Mouse (Mus musculus) fibroblast of lung, adult 2 months (primary cell): ENCODE data around the gene Cxxc4.
"Not testable (repeated sequence)": the region's sequence is repeated elsewhere in the genome, so short reads cannot be mapped to it uniquely, and the experiment has no call there.

Source experiments
- DNase-seq: peaks from one replicate; pipeline ENCODE4 v3.0.0-alpha.2; 2011; ENCODE audit warnings: low read depth

Cxxc4 gene

DNA sequence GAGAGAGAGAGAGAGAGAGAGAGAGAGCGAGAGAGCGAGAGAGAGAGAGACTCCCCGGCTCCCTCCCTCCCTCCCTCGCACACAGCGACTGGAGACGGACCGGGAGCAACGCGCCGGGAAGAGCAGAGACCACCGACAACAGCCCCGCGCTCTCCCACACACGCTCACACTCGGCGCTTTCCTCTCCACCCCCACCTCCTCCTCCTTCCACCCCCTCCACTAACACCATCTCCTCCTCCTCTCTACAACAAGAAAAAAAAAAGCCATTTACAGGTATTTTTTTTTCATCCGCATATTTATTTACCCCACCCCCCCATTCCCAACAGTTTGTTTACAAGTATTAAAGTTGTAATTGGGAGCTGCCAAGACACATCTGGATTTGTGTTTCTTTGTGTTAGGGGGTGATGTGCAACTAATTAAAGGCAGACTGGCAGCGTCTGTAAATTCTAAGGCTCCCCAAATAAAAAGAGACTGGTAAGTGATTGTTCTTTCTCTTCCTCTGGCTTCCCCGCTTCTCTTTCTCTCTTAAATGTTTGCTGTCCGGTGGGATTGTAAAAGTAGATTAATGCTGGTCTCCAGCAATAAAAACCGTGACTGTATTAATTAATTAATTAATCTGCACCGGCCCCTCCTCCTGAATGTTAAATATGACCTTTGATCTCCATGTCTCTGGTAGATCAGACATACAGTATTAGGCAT is at the start of gene Cxxc4:
Gene Cxxc4, plus strand, starts transcription at position 71 of the 699 bp plus-strand sequence.
- DNase-seq, result no peak

DNA sequence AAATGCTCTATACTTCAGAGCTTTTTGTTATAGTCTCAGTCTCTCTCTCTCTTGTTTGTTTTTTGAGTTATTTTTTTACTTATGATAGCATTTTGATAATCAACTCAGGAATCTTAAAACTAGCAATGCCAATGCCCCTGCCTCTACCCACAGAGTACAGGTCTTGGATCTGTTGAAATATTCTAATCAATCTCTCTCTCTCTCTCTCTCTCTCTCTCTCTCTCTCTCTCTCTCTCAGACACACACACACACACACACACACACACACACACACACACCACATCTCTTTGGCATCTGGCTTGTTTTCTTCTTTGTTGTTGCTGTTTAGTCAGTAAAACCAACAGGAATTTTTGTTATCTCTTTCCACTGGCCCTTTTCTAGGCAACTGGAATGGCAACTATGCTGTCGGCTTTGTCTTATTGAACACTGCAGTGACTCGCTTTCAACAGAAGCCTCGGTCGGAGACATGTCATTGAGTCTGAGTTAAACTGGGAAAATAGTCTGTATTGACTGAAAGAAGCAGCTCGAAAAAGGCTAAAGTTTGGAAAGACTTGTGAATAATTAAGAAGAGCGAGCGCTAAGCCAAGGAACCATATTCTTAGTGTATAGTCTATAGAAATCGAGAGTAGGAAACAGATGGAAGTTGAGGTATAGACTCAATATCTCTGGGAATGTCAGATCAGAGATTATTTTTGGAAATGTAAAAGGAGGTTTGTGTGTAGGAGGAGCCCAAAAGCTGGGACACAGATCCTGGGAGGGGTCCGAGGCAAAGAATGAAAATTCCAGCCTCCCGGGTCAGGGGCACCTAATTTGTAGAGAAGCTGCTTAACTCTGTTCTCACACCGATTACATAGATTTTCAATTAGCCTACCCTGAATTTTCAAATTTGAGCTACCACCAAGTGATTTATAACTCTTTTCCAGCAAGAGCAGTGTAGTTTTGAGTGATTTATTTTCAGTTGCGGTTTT is 47.0 kb upstream of the Cxxc4 start:
- DNase-seq, result no peak

DNA sequence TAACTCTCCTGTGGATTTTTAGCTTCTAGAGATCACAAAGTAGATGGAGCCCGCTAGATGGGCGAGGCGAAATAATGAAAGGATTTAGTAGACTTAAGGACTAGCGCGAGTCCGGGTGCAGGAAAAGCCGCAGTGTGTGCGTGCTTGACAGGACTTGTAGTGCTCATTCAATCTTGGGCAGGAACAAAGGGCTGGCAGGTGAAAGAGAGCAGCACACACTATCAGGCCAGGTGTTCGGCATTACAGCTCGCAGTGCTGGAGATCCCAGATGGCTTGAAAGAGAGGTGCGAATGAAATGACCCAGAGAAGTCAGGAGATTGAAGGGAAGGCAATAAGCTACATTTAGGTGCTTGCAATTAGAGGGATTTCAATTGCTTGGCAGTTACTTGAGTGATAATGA is 46.2 kb upstream of the Cxxc4 start:
- DNase-seq, result no peak

DNA sequence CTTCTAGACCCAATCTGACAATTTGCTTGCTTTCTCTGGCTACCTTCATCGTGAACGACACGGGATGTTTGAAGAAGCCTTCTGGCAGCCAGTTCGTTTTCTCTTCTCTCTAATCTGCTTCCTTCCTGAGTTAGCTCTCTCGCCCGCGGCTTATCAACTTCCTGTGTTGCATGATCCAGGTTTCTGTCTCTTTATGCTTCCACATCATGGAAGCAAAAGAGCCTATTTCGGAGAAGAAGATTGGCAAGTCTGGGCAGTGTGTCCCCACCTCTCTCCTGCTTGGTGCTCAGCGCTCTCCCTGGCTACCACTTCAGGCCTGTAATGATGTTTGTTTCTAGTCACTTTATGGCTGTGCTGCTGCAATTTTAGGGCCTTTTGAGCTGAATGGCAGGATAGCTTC is 36.4 kb upstream of the Cxxc4 start:
- no peak for DNase-seq

DNA sequence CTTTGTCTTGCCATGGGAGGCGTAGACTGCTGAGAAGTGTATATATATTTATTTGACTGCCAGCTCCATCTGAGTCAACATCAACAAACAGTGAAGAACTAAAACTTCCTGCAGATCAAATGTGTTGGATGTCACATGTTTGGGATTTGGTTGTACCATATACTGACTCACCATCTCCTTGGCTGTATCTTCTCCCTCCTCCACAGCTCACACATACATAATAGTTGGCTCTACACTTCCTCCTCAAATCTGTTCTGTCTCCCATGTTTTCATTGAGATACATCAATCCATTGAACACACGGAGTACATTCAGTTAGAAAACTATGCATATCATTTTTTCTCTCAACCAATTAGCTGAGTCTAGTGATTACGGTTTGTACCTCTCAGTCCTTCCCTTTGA is 29.7 kb upstream of the Cxxc4 start:
- DNase-seq, result no peak

DNA sequence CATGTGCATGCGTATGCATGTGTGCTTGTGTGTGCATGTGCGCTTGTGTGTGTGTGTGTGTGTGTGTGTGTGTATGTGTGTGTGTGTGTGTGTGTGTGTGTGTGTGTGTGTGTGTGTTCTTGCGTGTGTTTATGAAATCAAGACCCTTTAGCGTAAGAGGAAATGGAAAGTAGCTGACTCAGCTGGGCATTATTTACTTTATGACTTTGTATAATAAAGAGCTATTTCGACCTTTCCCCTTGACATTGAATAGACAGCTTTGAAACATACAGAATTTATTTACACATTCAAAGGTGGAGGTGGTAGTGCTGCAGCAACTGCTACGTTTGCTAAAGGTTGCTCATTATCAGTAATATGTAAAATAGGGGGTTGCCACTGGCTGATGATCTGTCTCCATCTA is 25.3 kb upstream of the Cxxc4 start:
- no peak for DNase-seq

DNA sequence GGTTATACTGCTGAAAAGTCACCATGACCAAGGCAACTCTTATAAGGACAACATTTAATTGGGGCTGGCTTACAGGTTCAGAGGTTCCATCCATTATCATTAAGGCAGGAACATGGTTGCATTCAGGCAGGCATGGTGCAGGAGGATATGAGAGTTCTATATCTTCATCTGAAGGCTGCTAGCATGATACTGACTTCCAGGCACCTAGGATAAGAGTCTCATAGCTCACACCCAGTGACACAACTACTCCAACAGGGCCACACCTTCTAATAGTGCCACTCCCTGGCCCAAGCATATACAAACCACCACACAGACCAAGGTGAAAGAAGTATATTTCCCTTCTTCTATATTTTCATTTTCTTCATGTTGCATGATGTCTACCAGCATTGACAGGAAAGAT is 16.4 kb upstream of the Cxxc4 start:
- not testable (repeated sequence) for DNase-seq

DNA sequence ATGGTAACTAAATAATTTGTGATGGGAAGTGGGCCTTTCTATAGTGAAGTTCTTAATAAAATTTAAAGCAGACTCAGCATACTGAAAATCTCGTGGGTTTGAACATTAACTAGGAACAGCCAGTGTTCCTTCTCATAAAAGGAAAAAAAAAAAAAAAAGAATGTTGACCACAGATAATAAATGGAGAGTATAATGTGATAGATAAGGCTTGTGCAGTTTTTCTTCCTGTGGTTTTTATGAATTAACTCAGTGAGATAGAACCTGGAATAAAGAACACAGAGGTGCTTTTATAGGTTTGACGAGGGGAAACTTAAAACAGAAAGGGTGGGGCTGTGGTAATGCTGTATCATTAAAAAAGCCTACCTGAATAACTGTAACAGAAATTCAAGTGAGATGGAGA is 15.3 kb upstream of the Cxxc4 start:
- no peak for DNase-seq

DNA sequence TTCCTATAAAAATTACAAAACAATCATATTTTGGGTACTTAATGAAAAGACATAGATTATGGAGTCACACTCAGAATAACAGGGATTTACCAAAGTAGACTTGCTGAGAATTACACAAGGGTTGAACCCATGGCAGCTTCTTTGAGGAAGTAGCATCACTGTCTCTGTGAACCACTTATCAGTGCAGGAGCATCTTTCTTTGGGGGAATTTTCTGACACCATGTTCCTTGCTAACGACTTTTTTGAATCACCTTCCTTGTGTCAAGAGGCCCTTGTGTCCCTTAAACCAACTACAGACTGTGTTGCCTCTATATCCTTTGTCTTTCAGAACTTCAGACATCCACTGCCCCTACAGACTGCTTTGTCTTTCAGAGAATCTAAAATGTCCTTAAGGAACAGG is 13.7 kb upstream of the Cxxc4 start:
- no peak for DNase-seq

DNA sequence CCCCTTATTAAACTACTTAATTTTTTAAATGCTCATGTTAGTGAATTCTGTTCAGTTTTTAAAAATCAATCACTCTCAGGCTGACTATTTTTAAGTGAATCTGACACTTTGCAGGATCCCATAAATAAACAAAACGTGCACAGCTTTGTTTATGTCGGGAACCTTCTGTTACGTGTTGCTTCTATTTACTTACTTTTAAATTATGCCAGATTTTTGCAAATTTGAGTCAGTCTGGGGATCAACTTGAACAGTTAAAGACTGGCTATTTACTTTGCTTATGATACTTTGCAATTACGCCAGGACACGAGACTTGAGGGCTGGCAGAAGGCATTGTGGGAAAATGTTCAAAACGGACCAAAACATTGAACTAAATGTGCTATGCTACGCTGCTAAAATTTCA is 12.3 kb upstream of the Cxxc4 start:
- no peak for DNase-seq

DNA sequence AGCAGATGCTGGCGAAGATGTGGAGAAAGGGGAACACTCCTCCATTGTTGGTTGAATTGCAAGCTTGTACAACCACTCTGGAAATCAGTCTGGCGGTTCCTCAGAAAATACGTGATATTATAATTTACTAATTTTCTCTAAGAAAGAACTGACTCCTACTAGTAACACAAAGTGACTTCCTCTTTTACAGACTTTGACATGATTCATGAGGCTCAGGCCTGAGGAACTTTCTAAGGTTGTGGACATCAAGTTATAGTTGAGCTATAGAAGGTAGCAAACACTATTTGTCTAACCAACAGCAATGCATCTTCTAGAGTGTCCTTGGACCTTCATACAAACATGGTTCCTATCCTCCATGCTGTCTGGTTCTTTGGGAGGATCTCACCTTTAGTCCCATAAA is 10.4 kb upstream of the Cxxc4 start:
- DNase-seq, result no peak

DNA sequence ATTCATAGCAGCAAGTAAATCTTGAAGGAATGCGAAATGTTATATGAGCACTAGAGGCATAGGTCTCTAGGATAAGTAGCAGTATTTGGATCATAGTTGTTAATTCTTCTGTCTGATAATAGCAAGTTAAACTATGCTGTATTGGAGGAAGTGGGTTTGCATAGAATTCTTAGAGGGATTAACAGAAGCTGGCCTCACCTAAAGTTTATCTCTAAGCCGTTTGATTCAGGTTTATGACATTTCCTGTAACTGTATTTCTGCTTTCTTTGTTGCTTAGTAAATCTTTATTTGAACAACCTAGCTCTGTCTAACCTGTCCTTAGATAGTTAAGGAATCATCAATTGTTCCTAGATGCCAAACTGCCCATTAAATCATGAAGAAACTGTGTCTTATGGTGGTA is 3.5 kb upstream of the Cxxc4 start:
- no peak for DNase-seq

DNA sequence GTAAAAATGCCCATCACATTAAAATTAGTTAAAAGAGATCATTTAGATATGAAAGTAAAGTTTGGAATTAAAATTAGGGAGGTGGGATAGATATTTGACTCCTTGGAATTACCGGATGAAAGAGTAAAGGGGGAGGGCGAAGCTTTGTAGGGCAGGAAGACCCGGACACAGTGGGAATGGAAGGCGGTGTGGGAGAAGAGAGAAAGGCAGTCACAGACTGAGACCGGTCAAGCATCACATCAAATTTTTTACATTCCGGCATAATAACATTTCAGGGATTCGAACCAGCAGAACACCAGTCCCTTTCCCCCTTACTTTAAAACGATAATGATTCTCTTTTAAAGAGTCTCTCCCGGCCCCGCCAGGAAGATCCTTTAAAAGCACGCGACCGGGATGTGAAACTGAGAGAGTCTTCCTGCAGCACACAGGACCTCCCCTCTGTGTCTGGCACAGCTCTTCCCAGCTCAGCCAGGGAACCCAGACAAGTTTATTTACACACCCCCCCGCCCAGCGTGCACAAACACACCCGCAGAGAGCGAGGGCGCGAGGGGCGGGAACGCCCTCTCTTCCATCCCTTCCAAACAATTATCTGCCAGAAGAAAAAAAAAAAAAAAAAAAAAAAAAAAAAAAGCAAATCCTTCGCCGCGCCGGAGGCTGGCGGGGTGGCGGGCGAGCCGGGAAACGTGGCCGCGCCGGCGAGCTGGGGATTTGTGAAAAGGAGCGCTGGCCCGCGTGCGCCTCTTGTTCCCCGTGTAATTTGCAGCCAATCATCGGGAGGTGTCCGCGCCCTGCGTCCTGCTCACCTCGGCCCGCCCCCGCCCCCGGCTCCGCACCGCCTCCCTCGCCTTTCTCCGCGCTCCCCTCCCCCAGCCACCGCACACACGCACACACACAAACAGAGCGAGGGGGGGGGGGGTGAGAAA is 532 bp upstream of the Cxxc4 start:
- no peak for DNase-seq

DNA sequence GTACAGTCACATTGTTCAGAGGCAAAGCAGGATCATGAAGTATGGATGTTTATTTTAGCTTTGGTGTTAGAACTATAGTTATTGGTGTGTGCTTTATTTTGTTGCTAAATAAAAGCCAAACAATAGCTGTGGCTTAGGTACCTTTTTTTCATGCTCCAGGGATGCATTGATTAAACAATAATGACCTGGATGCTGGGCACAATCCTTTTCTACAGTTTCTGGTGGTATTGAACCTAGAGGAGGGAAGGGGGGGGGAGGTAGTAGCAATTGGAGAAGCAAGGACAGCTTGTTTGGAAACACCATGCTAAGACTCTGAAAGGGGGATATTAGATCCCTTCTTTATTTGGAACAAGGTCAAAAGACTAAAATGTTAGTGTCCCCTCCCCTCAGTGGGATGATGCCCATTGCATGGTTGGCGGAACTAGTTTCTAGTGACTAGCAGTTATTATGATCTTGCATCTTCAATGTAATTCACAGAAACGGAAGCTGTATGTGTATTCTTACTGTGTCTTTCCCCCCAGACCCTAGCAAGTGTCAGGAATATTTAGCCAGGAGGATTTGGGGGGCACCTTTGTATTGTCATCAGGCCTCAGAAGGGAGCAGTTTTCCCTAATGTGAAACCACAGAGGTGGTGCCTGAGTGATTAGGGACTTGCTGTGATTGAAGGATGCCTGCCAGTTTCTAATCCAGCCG is 975 bp downstream of the Cxxc4 start:
- DNase-seq, result no peak

DNA sequence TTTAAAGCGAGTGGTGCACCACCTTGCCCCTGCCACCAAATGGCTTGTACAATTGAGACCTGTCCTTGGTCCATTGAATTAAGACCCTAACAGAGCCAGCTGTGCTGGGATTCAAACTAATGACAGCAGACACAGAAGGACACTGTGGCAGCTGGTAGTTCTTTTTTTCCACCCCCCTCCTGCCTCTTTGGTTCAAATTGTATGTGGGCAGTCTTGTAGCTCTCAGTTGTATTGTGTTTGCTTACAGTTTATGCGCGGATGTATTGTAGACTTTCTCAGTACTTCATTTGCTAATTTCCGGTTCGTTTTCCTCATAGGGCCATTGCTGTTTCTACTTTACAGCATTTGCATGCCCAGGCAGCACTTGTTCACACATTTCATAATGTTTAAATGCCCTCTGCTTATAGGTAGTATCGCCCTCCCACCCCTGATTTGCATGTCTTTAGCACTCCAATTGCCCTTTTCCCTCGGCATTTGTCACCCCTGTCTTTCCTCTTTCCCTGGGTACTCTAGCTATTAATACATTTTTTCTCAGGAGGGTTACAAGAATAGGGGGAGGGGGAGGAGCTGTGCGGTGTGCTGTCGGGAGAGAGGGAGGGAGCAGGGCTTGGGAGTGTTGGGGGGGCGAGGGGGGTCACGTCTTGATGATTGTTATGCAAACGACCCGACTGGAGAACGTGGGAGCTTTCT is 2.5 kb downstream of the Cxxc4 start:
- DNase-seq, result no peak

DNA sequence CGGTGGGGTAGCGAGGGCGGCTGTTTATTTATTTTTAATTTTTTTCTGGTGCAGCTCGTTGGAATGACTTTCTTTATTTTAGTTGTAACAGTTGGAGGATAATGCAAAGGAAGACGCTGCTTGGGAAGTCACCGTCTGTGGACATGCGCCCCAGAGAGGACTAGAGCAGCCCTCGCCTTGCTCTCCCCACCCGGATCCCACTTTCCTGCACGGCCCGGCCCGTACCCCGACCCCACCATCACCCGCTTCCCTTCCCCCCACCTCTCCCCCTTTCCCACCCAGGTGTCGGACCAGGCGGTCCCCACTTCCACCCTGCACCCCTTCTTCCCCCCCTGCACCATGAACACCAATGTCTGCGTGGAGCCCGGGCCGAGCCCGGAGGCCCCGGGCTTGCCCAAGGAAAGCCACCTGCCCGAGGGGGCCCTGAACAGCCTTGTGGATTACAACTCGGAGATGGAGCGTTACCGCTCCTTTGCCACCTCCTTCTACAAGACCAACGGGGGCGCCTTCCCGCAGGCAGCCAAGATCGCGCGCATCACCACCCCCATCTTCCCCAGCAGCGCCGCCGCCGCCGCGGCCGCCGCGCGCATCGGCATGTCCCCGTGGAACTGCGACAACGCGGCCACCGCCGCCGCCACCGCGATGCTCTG is 3.2 kb downstream of the Cxxc4 start:
- no peak for DNase-seq

DNA sequence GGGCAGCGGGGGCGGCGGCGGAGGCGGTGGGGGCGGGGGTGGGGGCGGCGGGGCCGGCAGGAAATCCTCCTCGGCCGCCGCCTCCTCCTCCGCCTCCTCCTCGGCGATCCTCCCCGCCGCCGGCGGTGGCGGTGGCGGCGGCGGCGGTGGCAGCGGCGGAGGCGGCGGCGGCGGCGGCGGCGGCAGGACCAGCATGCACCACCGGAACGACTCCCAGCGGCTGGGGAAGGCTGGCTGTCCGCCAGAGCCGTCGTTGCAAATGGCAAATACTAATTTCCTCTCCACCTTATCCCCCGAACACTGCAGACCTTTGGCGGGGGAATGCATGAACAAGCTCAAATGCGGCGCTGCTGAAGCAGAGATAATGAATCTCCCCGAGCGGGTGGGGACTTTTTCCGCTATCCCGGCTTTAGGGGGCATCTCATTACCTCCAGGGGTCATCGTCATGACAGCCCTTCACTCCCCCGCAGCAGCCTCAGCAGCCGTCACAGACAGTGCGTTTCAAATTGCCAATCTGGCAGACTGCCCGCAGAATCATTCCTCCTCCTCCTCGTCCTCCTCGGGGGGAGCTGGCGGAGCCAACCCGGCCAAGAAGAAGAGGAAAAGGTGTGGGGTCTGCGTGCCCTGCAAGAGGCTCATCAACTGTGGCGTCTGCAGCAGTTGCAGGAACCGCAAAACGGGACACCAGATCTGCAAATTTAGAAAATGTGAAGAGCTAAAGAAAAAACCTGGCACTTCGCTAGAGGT is 3.9 kb downstream of the Cxxc4 start:
- no peak for DNase-seq

DNA sequence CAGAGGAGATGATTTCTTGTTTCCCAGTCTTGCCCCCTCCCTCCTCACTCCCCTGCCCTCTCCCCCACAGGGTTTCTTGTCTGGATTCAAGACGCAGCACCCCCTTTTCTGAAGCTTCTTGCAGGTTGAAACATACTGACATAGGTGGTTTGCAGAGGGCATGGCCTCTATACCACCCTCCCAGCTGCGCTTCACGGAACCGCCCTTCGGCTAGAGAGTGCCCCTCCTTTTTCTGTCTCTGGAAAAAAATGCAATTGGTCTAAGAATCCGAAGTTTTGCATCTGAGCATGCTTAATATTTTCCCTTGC is 4.4 kb downstream of the Cxxc4 start:
- DNase-seq, result no peak

DNA sequence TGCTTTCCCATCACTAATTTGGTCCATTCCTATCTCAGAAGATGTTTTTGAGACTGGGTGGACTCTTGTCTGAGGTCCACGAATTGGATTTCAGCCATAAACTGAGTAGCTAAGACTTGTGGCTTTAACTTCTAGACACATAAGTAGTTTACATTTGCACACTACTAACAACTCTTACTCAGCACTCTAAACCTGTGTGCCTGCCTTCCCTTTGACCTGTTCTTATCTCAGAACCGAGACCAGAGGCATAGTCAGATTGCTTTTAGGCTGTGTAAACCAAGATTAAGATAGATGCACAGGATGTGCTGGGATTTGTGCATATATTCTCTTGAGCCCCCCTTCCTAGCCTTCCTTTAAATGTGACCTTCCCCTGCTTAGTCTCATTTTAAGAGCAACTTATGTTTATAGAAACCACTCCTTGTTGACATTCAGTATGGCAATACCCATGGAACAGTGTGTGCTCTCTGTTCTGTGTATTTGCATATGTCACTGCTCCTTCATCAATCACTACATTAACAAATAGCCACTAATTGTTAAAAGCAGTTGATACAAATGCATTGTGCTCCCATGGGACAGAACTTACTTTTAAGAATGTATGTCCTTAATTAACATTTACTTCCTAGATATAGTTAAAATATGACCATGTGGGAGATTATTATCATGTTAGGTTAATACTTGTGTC is 7.0 kb downstream of the Cxxc4 start:
- DNase-seq, result no peak
